Mouse (Mus musculus) MEL (cell line): ENCODE data around the gene Trpc7.

Source experiments
- CTCF ChIP-seq, 3 experiments: IDR thresholded peaks in 2 of 3; conservative IDR thresholded peaks in 1 of 3; 2 replicates each; pipeline ENCODE4 v1.5.1; 2011 to 2012; ENCODE audit warnings: low read length in 3 of 3, low read depth in 2 of 3, mild to moderate bottlenecking in 2 of 3, improper control_type of control experiment in 1 of 3, inconsistent platforms in 1 of 3, mixed read lengths in 1 of 3, moderate library complexity in 1 of 3; ENCODE audit not compliant: control insufficient read depth in 1 of 3, insufficient read depth in 1 of 3, poor library complexity in 1 of 3, severe bottlenecking in 1 of 3
- EP300 ChIP-seq, 2 experiments: IDR thresholded peaks; 2 replicates each; pipeline ENCODE4 v1.6.1; 2011; ENCODE audit warnings: improper control_type of control experiment in 2 of 2, low read length in 2 of 2, low read depth in 1 of 2, mild to moderate bottlenecking in 1 of 2
- ETS1 ChIP-seq: IDR thresholded peaks from 2 replicates; pipeline ENCODE4 v1.6.1; 2012; ENCODE audit warnings: low read depth, mild to moderate bottlenecking, inconsistent platforms, low read length, improper control_type of control experiment, moderate library complexity
- JUND ChIP-seq: IDR thresholded peaks from 2 replicates; pipeline ENCODE4 v1.6.1; 2011; ENCODE audit warnings: low read depth, mild to moderate bottlenecking, improper control_type of control experiment, low read length
- MAZ ChIP-seq: IDR thresholded peaks from 2 replicates; pipeline ENCODE4 v1.6.1; 2012; ENCODE audit warnings: low read depth, mild to moderate bottlenecking, inconsistent platforms, low read length, improper control_type of control experiment
- MYC ChIP-seq: IDR thresholded peaks from 2 replicates; pipeline ENCODE4 v1.6.1; 2011; ENCODE audit warnings: low read depth, mild to moderate bottlenecking, low read length, improper control_type of control experiment, moderate library complexity
- POLR2A ChIP-seq, 2 experiments: IDR thresholded peaks; 2 replicates each; pipeline ENCODE4 v1.6.1; 2011 to 2012; ENCODE audit warnings: low read length in 2 of 2, mild to moderate bottlenecking in 2 of 2, control low read depth in 1 of 2, improper control_type of control experiment in 1 of 2, low read depth in 1 of 2, moderate library complexity in 1 of 2; ENCODE audit not compliant: control insufficient read depth in 1 of 2, insufficient read depth in 1 of 2, poor library complexity in 1 of 2
- POLR2AphosphoS2 ChIP-seq: IDR thresholded peaks from 2 replicates; pipeline ENCODE4 v1.6.1; 2011; ENCODE audit warnings: low read length, improper control_type of control experiment
- POLR2AphosphoS5 ChIP-seq: IDR thresholded peaks from 2 replicates; pipeline ENCODE4 v1.6.1; 2012; ENCODE audit warnings: low read depth, borderline replicate concordance, mild to moderate bottlenecking, inconsistent platforms, low read length, moderate library complexity, mixed read lengths
- SIN3A ChIP-seq: IDR thresholded peaks from 2 replicates; pipeline ENCODE4 v1.6.1; 2012; ENCODE audit warnings: low read length, improper control_type of control experiment, inconsistent platforms
- TCF12 ChIP-seq: IDR thresholded peaks from 2 replicates; pipeline ENCODE4 v1.6.1; 2014; ENCODE audit warnings: low read depth, mild to moderate bottlenecking, inconsistent platforms, low read length, improper control_type of control experiment, moderate library complexity
- USF1 ChIP-seq: IDR thresholded peaks from 2 replicates; pipeline ENCODE4 v1.6.1; 2014; ENCODE audit warnings: low read depth, mild to moderate bottlenecking, inconsistent platforms, low read length, improper control_type of control experiment, moderate library complexity
- ZMIZ1 ChIP-seq: IDR thresholded peaks from 2 replicates; pipeline ENCODE4 v1.6.1; 2012; ENCODE audit warnings: low read depth, mild to moderate bottlenecking, inconsistent platforms, low read length, improper control_type of control experiment, moderate library complexity

DNA sequence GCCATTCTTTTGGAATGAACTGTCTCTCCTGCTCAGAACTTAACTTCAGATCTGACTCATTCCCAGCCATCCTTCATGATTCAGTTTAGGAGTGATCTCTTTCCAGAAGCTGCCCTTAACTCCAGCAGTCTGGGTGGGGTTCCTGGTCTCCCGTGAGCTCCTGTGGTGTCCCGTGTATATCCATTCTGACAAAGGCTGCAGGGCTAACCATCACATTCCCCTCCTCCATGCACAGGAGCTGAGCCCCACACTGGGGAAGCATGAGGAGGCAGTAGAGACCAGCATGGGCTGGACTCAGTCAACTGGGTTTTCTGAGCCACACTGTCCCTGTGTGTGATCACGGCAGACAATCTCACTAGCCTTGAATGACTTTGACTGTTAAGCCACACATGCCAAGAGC, 90.7 kb downstream of the Trpc7 start:
- TF ChIP-seq USF1, result no peak
- no peak for TF ChIP-seq CTCF (IDR thresholded peaks at IDR 0.05 in 2 of 3, conservative IDR thresholded peaks at IDR 0.05 in 1 of 3; ENCODE audit: control insufficient read depth in 1 of 3, insufficient read depth in 1 of 3, low read depth in 2 of 3, low read length in 3 of 3, poor library complexity in 1 of 3, severe bottlenecking in 1 of 3)
- TF ChIP-seq JUND, result no peak
- TF ChIP-seq ETS1, result no peak
- TF ChIP-seq MAZ, result no peak
- TF ChIP-seq POLR2A (IDR thresholded peaks at IDR 0.05; ENCODE audit: control insufficient read depth in 1 of 2, insufficient read depth in 1 of 2, low read depth in 1 of 2, low read length in 2 of 2, poor library complexity in 1 of 2), result no peak
- TF ChIP-seq MYC, result no peak
- no peak for TF ChIP-seq EP300 (IDR thresholded peaks at IDR 0.05; ENCODE audit: low read depth in 1 of 2, low read length in 2 of 2)
- no peak for TF ChIP-seq SIN3A
- no peak for TF ChIP-seq POLR2AphosphoS5
- TF ChIP-seq ZMIZ1, result no peak
- TF ChIP-seq TCF12, result no peak
- TF ChIP-seq POLR2AphosphoS2, result no peak
